14 mouse cellular contexts compared by ENCODE assay signal in genomic region chr7:134121397-134121796, GRCm38 (mm10).
"Had no signal": no experiment of that assay in that cellular context is flagged by ENCODE, and none has a peak within 500 bp of the region (broad histone marks: within the 10 kb centered on the region; RNA-seq: fewer than 3 reads in every experiment).

No protein-coding gene starts in this region.

- H3K27ac ChIP-seq: limb, embryonic 10.5 days; liver, embryonic 15.5 days; midbrain, embryonic 10.5 days; neural tube, embryonic 13.5 days had no signal

- H3K36me3 ChIP-seq: limb, embryonic 10.5 days; liver, embryonic 15.5 days; midbrain, embryonic 10.5 days; neural tube, embryonic 13.5 days had no signal

- H3K4me1 ChIP-seq: liver, embryonic 15.5 days; neural tube, embryonic 13.5 days had no signal

- H3K9ac ChIP-seq: liver, embryonic 15.5 days; neural tube, embryonic 13.5 days had no signal

- H3K4me2 ChIP-seq: liver, embryonic 11.5 days; liver, embryonic 15.5 days; neural tube, embryonic 13.5 days had no signal

- H3K9me3 ChIP-seq: limb, embryonic 10.5 days; liver, embryonic 15.5 days; midbrain, embryonic 10.5 days; neural tube, embryonic 13.5 days had no signal

- ATAC-seq: lung, postnatal 0 days had no signal

- H3K27me3 ChIP-seq: liver, embryonic 15.5 days had no signal

- DNase-seq: kidney, postnatal 10 days; kidney, postnatal 4 days; lung, adult 2 months; lung, postnatal 36 days; midbrain, embryonic 14.5 days; right cerebral cortex, adult 18-20 months; right cerebral cortex, postnatal 25 days; thymus, postnatal 4 days had no signal

- H3K4me3 ChIP-seq: limb, embryonic 10.5 days; liver, embryonic 15.5 days; midbrain, embryonic 10.5 days; neural tube, embryonic 13.5 days had no signal
